Mouse (Mus musculus): ENCODE measurements around the gene Gramd2.

GRCm38 (mm10) chr9:59666813-59667212, 13.1 kb upstream of the Gramd2 start:
- TF ChIP-seq EP300 (IDR thresholded peaks at IDR 0.05; ENCODE audit: low read depth) (no peak), CTCF (IDR thresholded peaks at IDR 0.05; ENCODE audit: low read depth) (no peak)

Measured in liver, postnatal 0 days (tissue).